In the genomic region with DNA sequence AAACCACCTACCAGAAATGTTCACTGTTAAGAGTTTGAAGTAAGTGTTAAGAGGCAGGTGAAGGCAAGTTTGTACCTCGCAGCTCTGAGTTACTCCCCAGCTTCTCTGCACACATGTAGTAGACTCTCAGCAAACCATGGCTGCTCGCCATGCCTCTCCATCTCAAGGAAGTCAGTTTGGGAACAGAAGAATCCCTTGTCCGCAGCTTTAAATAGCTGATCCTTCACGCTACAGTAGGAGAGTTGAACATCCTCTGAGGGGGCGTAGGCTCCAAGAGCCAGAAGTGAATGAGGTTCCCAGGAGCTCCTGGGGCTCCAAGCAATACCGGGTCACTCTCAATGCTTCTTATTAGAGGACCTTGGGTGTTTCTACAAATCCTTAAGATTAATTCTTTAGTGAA, we compare ENCODE assay signal across 17 mouse cellular contexts.
"Had no signal": no experiment of that assay in that cellular context is flagged by ENCODE, and none has a peak within 500 bp of the region (broad histone marks: within the 10 kb centered on the region; RNA-seq: fewer than 3 reads in every experiment).

No protein-coding gene starts in this region.

- DNase-seq: left cerebral cortex, postnatal 4 days; liver; liver, embryonic 13.5 days; liver, postnatal 0 days; lung, adult 18-20 months; lung, adult 2 months; lung, embryonic 14.5 days; lung, postnatal 10 days; lung, postnatal 14 days; lung, postnatal 36 days; lung, postnatal 4 days; midbrain, embryonic 14.5 days had no signal

- ATAC-seq: liver, embryonic 12.5 days; liver, postnatal 0 days; lung, postnatal 0 days; midbrain, embryonic 13.5 days; midbrain, embryonic 15.5 days; midbrain, embryonic 16.5 days had no signal
